Mouse (Mus musculus): Measurements from ENCODE around the gene Rabl3. TPM values are rescaled to one million over a fixed set of nuclear protein-coding genes. Genes with fewer than 3 reads are reported as not detected.

Gene Rabl3
- polyA plus RNA-seq, 2 experiments from 2014 or later, result 10.5 to 13.3 TPM

- ATAC-seq, result no peak
Measured at GRCm38 (mm10) chr16:37550266-37550665, 10.6 kb downstream of the Rabl3 start.

- no peak for ATAC-seq
Measured at GRCm38 (mm10) chr16:37550981-37551380, 11.3 kb downstream of the Rabl3 start.

GRCm38 (mm10) chr16:37552824-37553223 is 13.1 kb downstream of the Rabl3 start:
- no peak for ATAC-seq

GRCm38 (mm10) chr16:37562414-37562813 is 22.7 kb downstream of the Rabl3 start:
- ATAC-seq, result no peak

- no peak for ATAC-seq
Measured at GRCm38 (mm10) chr16:37562961-37563360, 23.3 kb downstream of the Rabl3 start.

- no peak for ATAC-seq
Measured at GRCm38 (mm10) chr16:37565117-37565516, 25.4 kb downstream of the Rabl3 start.

GRCm38 (mm10) chr16:37566107-37566506 is 26.4 kb downstream of the Rabl3 start:
- no peak for ATAC-seq

GRCm38 (mm10) chr16:37567113-37568050 is 27.7 kb downstream of the Rabl3 start:
- ATAC-seq, result no peak

- no peak for ATAC-seq
Measured at GRCm38 (mm10) chr16:37571554-37571953, 31.9 kb downstream of the Rabl3 start.

- no peak for ATAC-seq
Measured at GRCm38 (mm10) chr16:37572117-37572754, 32.6 kb downstream of the Rabl3 start.

- ATAC-seq, result no peak
Measured at GRCm38 (mm10) chr16:37573061-37573460, 33.4 kb downstream of the Rabl3 start.

GRCm38 (mm10) chr16:37575325-37575724 is 35.6 kb downstream of the Rabl3 start:
- no peak for ATAC-seq

GRCm38 (mm10) chr16:37579591-37579990 is 39.9 kb downstream of the Rabl3 start:
- ATAC-seq, result no peak

- ATAC-seq, result no peak
Measured at GRCm38 (mm10) chr16:37579994-37580393, 40.3 kb downstream of the Rabl3 start, which contains the start of gene Hgd. Hgd (plus strand) TSS chr16:37580153.

- ATAC-seq, result no peak
Measured at GRCm38 (mm10) chr16:37580651-37581050, 41.0 kb downstream of the Rabl3 start.

- ATAC-seq, result no peak
Measured at GRCm38 (mm10) chr16:37581901-37582300, 42.2 kb downstream of the Rabl3 start.

GRCm38 (mm10) chr16:37583306-37583705 is 43.6 kb downstream of the Rabl3 start:
- no peak for ATAC-seq

- ATAC-seq, result no peak
Measured at GRCm38 (mm10) chr16:37583801-37584200, 44.1 kb downstream of the Rabl3 start.

GRCm38 (mm10) chr16:37584218-37585035 is 44.7 kb downstream of the Rabl3 start:
- no peak for ATAC-seq

- ATAC-seq, result no peak
Measured at GRCm38 (mm10) chr16:37585129-37585563, 45.5 kb downstream of the Rabl3 start.

GRCm38 (mm10) chr16:37590921-37591320 is 51.2 kb downstream of the Rabl3 start:
- no peak for ATAC-seq

GRCm38 (mm10) chr16:37591551-37591950 is 51.9 kb downstream of the Rabl3 start:
- no peak for ATAC-seq

- no peak for ATAC-seq
Measured at GRCm38 (mm10) chr16:37597412-37597811, 57.7 kb downstream of the Rabl3 start.

Data from activated CD4-positive, CD25-positive, alpha-beta regulatory T cell, adult 4 months (primary cell).